Mouse (Mus musculus) lung, embryonic 16.5 days (tissue): ENCODE measurements around the gene Scn7a. TPM values are rescaled to one million over a fixed set of nuclear protein-coding genes. Genes with fewer than 3 reads are reported as not detected.
A peak's percentile ranks its signal among the peaks of the same experiment; 100 is the strongest.

Source experiments
- ATAC-seq: fragments of 200-750 bp; cut with Nextera tagmentation; 2 replicates; pipeline ENCODE4 v1.8.0; 2017; ENCODE audit warnings: low read depth, mild to moderate bottlenecking, moderate library complexity
- H3K27ac ChIP-seq: fragments of 300-500 bp; sonication (generic); 2 replicates; pipeline ENCODE4 v1.5.1; 2014; ENCODE audit warnings: mild to moderate bottlenecking, control low read depth, low read length
- H3K27me3 ChIP-seq: fragments of 300-500 bp; sonication (generic); 2 replicates; pipeline ENCODE4 v1.6.1; 2014; ENCODE audit warnings: low read depth, low read length, mixed read lengths; ENCODE audit not compliant: control insufficient read depth, insufficient read depth
- H3K36me3 ChIP-seq: fragments of 300-500 bp; sonication (generic); 2 replicates; pipeline ENCODE4 v1.6.1; 2014; ENCODE audit warnings: low read length; ENCODE audit not compliant: control insufficient read depth, insufficient read depth
- H3K4me1 ChIP-seq: fragments of 300-500 bp; sonication (generic); replicated peaks from 2 replicates; pipeline ENCODE4 v1.6.1; 2014; ENCODE audit warnings: low read length, mixed read lengths; ENCODE audit not compliant: control insufficient read depth, insufficient read depth
- H3K4me2 ChIP-seq: fragments of 300-500 bp; sonication (generic); 2 replicates; pipeline ENCODE4 v1.6.1; 2014; ENCODE audit warnings: low read depth, low read length, control low read depth
- H3K4me3 ChIP-seq: fragments of 300-500 bp; sonication (generic); 2 replicates; pipeline ENCODE4 v1.5.1; 2014; ENCODE audit warnings: mild to moderate bottlenecking, low read length, control low read depth
- H3K9ac ChIP-seq: fragments of 300-500 bp; sonication (generic); 2 replicates; pipeline ENCODE4 v1.6.1; 2014; ENCODE audit warnings: low read length, control low read depth
- H3K9me3 ChIP-seq: fragments of 300-500 bp; sonication (generic); 2 replicates; pipeline ENCODE4 v1.6.1; 2016; ENCODE audit warnings: low read length; ENCODE audit not compliant: control insufficient read depth
- WGBS: fragments of 180-500 bp; shearing (Covaris S2); extraction: QIAGEN DNeasy Blood & Tissue Kit; methylation state at CpG from one replicate; pipeline ENCODE4 v1.1.7; 2014; 5-methylcytosine and 5-hydroxymethylcytosine counted together
- polyA plus RNA-seq: library from polyadenylated mRNA; unstranded; fragments of >200 nt; fragmentation: Nextera tagmentation; extraction: Ambion mirVana; gene quantifications from 2 replicates; pipeline ENCODE4 v1.2.1, GENCODE M21; 2015

The Scn7a gene
- polyA plus RNA-seq, 1 experiment from 2014 or later, result 59.3 TPM

- WGBS, result 1% methylated on average over 29 of the region's 29 CpGs
- peak within 1 kb of the TSS; percentile 28 for H3K4me3 ChIP-seq
These were observed 149.9 kb downstream of the Scn7a start, which contains the start of gene Scn9a for GRCm38 (mm10) chr2:66634580-66635359. TSS of gene Scn9a (minus strand) at chr2:66634962.

DNA sequence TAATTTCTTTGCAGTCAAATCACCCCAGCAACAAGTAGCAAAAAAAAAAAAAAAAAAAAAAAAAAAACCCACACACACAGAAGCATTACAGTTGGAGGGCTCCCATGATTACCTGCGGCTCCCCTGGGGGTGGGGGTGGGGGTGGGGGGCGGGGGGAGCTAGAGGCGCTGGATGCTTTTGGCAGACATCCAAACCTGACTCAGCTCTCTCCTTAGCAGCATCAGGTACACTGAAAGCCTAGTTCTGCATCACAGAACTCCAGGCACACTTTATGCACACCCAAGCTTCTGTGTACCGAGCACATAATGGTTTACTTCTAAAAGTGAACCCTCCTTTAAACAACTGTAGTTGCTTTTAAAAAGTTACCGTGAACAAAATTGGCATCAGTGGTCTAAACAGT is 152.0 kb downstream of the Scn7a start:
- Histone ChIP-seq H3K9ac (no peak overlapping the region), H3K36me3 (no peaks in the 10 kb centered on the region), H3K4me2 (no peak overlapping the region), H3K4me1 (peaks cover 3% of the 10 kb centered on the region; the same call in 1 of the 2 replicates), H3K27ac (no peak overlapping the region), H3K9me3 (no peaks in the 10 kb centered on the region), H3K27me3 (peaks cover 13% of the 10 kb centered on the region; the same call in 1 of the 2 replicates), H3K4me3 (no peak overlapping the region)
- 23% methylated on average over 5 of the region's 5 CpGs for WGBS
- ATAC-seq, result no peak

More at GRCm38 (mm10) chr2:66634580-66635359, 149.9 kb downstream of the Scn7a start, which contains the start of gene Scn9a:
- H3K36me3 ChIP-seq, result no peaks in the 10 kb centered on the region
- peaks cover 3% of the 10 kb centered on the region; the same call in 1 of the 2 replicates for H3K4me1 ChIP-seq
- H3K9ac ChIP-seq, result no peak within 1 kb of the TSS; the same call in 1 of the 2 replicates
- H3K27ac ChIP-seq, result no peak within 1 kb of the TSS
- H3K4me2 ChIP-seq, result peak within 1 kb of the TSS; percentile 54
- ATAC-seq, result peak; percentile 57
- H3K27me3 ChIP-seq, result peaks cover 13% of the 10 kb centered on the region; the same call in 1 of the 2 replicates
- no peaks in the 10 kb centered on the region for H3K9me3 ChIP-seq

Other genes starting within 250 kb of the Scn7a start
- 0.14 and 0.19 TPM in 2 replicates for gene Scn9a, start 150.0 kb downstream of the Scn7a start, polyA plus RNA-seq